Mouse (Mus musculus): Measurements from ENCODE around the gene B3galt1. TPM values are rescaled to one million over a fixed set of nuclear protein-coding genes. Genes with fewer than 3 reads are reported as not detected.

Gene B3galt1
- total and polyA plus RNA-seq, 3 experiments, result not detected

GRCm38 (mm10) chr2:68104641-68105040 is 539.0 kb downstream of the B3galt1 start:
- Histone ChIP-seq H3K9ac (ENCODE audit: control insufficient read depth, low read depth, low read length, poor library complexity, severe bottlenecking) (no peak overlapping the region), H3K79me2 (ENCODE audit: control insufficient read depth, insufficient read depth, low read length, poor library complexity) (no peaks in the 10 kb centered on the region), H3K36me3 (ENCODE audit: control insufficient read depth in 1 of 2, insufficient read depth in 2 of 2, low read length in 2 of 2) (no peaks in the 10 kb centered on the region), H3K9me3 (replicated peaks; ENCODE audit: insufficient read depth, low read length) (no peaks in the 10 kb centered on the region), H3K4me1 (ENCODE audit: control insufficient read depth in 1 of 2, insufficient read depth in 2 of 2, low read length in 2 of 2) (no peaks in the 10 kb centered on the region), H3K27me3 (ENCODE audit: control insufficient read depth in 1 of 2, insufficient read depth in 2 of 2, low read length in 2 of 2) (no peaks in the 10 kb centered on the region), H3K4me3 (ENCODE audit: control insufficient read depth in 1 of 2, insufficient read depth in 1 of 2, low read depth in 2 of 2, low read length in 2 of 2) (no peak overlapping the region), H3K27ac (ENCODE audit: control insufficient read depth, low read depth, low read length) (no peak overlapping the region)
- no peak for DNase-seq (ENCODE audit: low read depth, low spot score)
- TF ChIP-seq GATA1 (IDR thresholded peaks at IDR 0.05; ENCODE audit: low read depth, low read length) (no peak), NRF1 (IDR thresholded peaks at IDR 0.05; ENCODE audit: insufficient read depth, low read depth, low read length, poor library complexity, severe bottlenecking) (no peak), POLR2AphosphoS5 (IDR thresholded peaks at IDR 0.05; ENCODE audit: borderline replicate concordance, low read depth, low read length) (no peak), POLR2AphosphoS2 (IDR thresholded peaks at IDR 0.05; ENCODE audit: low read length) (no peak), TBP (IDR thresholded peaks at IDR 0.05; ENCODE audit: low read depth, low read length) (no peak)

- no peak for DNase-seq (ENCODE audit: low read depth, low spot score)
- Histone ChIP-seq H3K79me2 (ENCODE audit: control insufficient read depth, insufficient read depth, low read length, poor library complexity) (no peaks in the 10 kb centered on the region), H3K9me3 (replicated peaks; ENCODE audit: insufficient read depth, low read length) (no peaks in the 10 kb centered on the region), H3K27ac (ENCODE audit: control insufficient read depth, low read depth, low read length) (no peak overlapping the region), H3K9ac (ENCODE audit: control insufficient read depth, low read depth, low read length, poor library complexity, severe bottlenecking) (no peak overlapping the region), H3K4me3 (ENCODE audit: control insufficient read depth in 1 of 2, insufficient read depth in 1 of 2, low read depth in 2 of 2, low read length in 2 of 2) (no peak overlapping the region), H3K36me3 (ENCODE audit: control insufficient read depth in 1 of 2, insufficient read depth in 2 of 2, low read length in 2 of 2) (no peaks in the 10 kb centered on the region), H3K27me3 (ENCODE audit: control insufficient read depth in 1 of 2, insufficient read depth in 2 of 2, low read length in 2 of 2) (no peaks in the 10 kb centered on the region), H3K4me1 (ENCODE audit: control insufficient read depth in 1 of 2, insufficient read depth in 2 of 2, low read length in 2 of 2) (no peaks in the 10 kb centered on the region)
- no peak for TF ChIP-seq MYC (IDR thresholded peaks at IDR 0.05; ENCODE audit: low read depth, low read length)
- TF ChIP-seq BHLHE40 (IDR thresholded peaks at IDR 0.05; ENCODE audit: borderline replicate concordance, low read depth, low read length), result no peak
- no peak for TF ChIP-seq NRF1 (IDR thresholded peaks at IDR 0.05; ENCODE audit: insufficient read depth, low read depth, low read length, poor library complexity, severe bottlenecking)
- TF ChIP-seq POLR2AphosphoS5 (IDR thresholded peaks at IDR 0.05; ENCODE audit: borderline replicate concordance, low read depth, low read length), result no peak
- TF ChIP-seq RAD21 (IDR thresholded peaks at IDR 0.05; ENCODE audit: low read depth, low read length), result no peak
- TF ChIP-seq HCFC1 (IDR thresholded peaks at IDR 0.05; ENCODE audit: low read depth, low read length), result no peak
- TF ChIP-seq USF2 (IDR thresholded peaks at IDR 0.05; ENCODE audit: borderline replicate concordance in 1 of 2, insufficient read depth in 1 of 2, low read depth in 1 of 2, low read length in 2 of 2), result no peak
- no peak for TF ChIP-seq ZNF384 (IDR thresholded peaks at IDR 0.05; ENCODE audit: low read depth, low read length)
- no peak for TF ChIP-seq MAFK (IDR thresholded peaks at IDR 0.05; ENCODE audit: borderline replicate concordance, low read depth, low read length)
- TF ChIP-seq RCOR1 (IDR thresholded peaks at IDR 0.05; ENCODE audit: low read depth, low read length), result no peak
- no peak for TF ChIP-seq UBTF (IDR thresholded peaks at IDR 0.05; ENCODE audit: borderline replicate concordance, insufficient read depth, low read depth, low read length)
- TF ChIP-seq CTCF (IDR thresholded peaks at IDR 0.05 in 2 of 3, conservative IDR thresholded peaks at IDR 0.05 in 1 of 3; ENCODE audit: control insufficient read depth in 1 of 3, insufficient read depth in 1 of 3, low read depth in 2 of 3, low read length in 3 of 3, poor library complexity in 1 of 3, severe bottlenecking in 1 of 3), result no peak
- no peak for TF ChIP-seq JUND (IDR thresholded peaks at IDR 0.05; ENCODE audit: low read depth, low read length)
- TF ChIP-seq MXI1 (IDR thresholded peaks at IDR 0.05; ENCODE audit: low read depth, low read length), result no peak
- no peak for TF ChIP-seq SIN3A (IDR thresholded peaks at IDR 0.05; ENCODE audit: low read length)
- no peak for TF ChIP-seq USF1 (IDR thresholded peaks at IDR 0.05; ENCODE audit: low read depth, low read length)
- no peak for TF ChIP-seq ZKSCAN1 (IDR thresholded peaks at IDR 0.05; ENCODE audit: low read depth, low read length)
- TF ChIP-seq SMC3 (IDR thresholded peaks at IDR 0.05; ENCODE audit: low read depth, low read length), result no peak
- no peak for TF ChIP-seq ZMIZ1 (IDR thresholded peaks at IDR 0.05; ENCODE audit: low read depth, low read length)
- no peak for TF ChIP-seq CHD2 (IDR thresholded peaks at IDR 0.05; ENCODE audit: low read length)
Observed at GRCm38 (mm10) chr2:68118076-68118475, 552.4 kb downstream of the B3galt1 start.

Data from MEL (cell line).